In genomic region chr11:79001871-79002270, GRCm38 (mm10) we compare ENCODE assay signal across 16 mouse cellular contexts. TPM values are rescaled to one million over a fixed set of nuclear protein-coding genes. Genes with fewer than 3 reads are reported as not detected.
DNase-seq lines count a peak whose midpoint lies in the region; ATAC-seq and TF ChIP-seq lines count a peak whose summit lies in the region.
"Had no signal": no experiment of that assay in that cellular context is flagged by ENCODE, and none has a peak within 500 bp of the region (broad histone marks: within the 10 kb centered on the region; RNA-seq: fewer than 3 reads in every experiment).

No protein-coding gene starts in this region.

- peak overlapping the region; percentile 88 for H3K27ac ChIP-seq in heart, postnatal 0 days (ENCODE audit: low read depth)
- no peak overlapping the region; the same call in 1 of the 2 replicates for H3K27ac ChIP-seq in heart, embryonic 10.5 days
- peak overlapping the region; percentile 67 for H3K27ac ChIP-seq in intestine, embryonic 16.5 days (ENCODE audit: low read length)
- H3K27ac ChIP-seq in stomach, postnatal 0 days (replicated peaks), result peak overlapping the region; percentile 80
- H3K27ac ChIP-seq: hindbrain, embryonic 15.5 days; limb, embryonic 10.5 days; midbrain, embryonic 12.5 days had no signal

- H3K9me3 ChIP-seq in heart, postnatal 0 days (replicated peaks; ENCODE audit: control insufficient read depth, low read length), result 0 out of 2 replicates have a peak, but pooled peaks cover 6% of the 10 kb centered on the region
- H3K9me3 ChIP-seq in heart, embryonic 10.5 days, result peaks cover 7% of the 10 kb centered on the region; the same call in 1 of the 2 replicates
- no peaks in the 10 kb centered on the region for H3K9me3 ChIP-seq in intestine, embryonic 16.5 days (ENCODE audit: control insufficient read depth, low read length)
- H3K9me3 ChIP-seq in stomach, postnatal 0 days (ENCODE audit: control insufficient read depth, low read length), result no peaks in the 10 kb centered on the region
- H3K9me3 ChIP-seq: embryonic facial prominence, embryonic 15.5 days; hindbrain, embryonic 15.5 days; limb, embryonic 10.5 days had no signal

- TF ChIP-seq EP300 in heart, postnatal 0 days (IDR thresholded peaks at IDR 0.05; ENCODE audit: low read depth), result no peak
- TF ChIP-seq EP300 in stomach, postnatal 0 days (optimal IDR thresholded peaks at IDR 0.05), result no peak

- no peak overlapping the region for H3K4me3 ChIP-seq in heart, postnatal 0 days (ENCODE audit: low read depth, low read length)
- H3K4me3 ChIP-seq in heart, embryonic 10.5 days, result no peak overlapping the region
- H3K4me3 ChIP-seq in intestine, embryonic 16.5 days (ENCODE audit: low read length), result no peak overlapping the region
- no peak overlapping the region for H3K4me3 ChIP-seq in stomach, postnatal 0 days (ENCODE audit: low read depth, low read length)
- H3K4me3 ChIP-seq: embryonic facial prominence, embryonic 15.5 days; hindbrain, embryonic 15.5 days; limb, embryonic 10.5 days; midbrain, embryonic 12.5 days had no signal

- H3K4me2 ChIP-seq in heart, postnatal 0 days (ENCODE audit: low read depth, low read length), result no peak overlapping the region
- H3K4me2 ChIP-seq in intestine, embryonic 16.5 days (ENCODE audit: low read depth, low read length), result no peak overlapping the region
- no peak overlapping the region for H3K4me2 ChIP-seq in stomach, postnatal 0 days (replicated peaks; ENCODE audit: low read depth)
- H3K4me2 ChIP-seq: embryonic facial prominence, embryonic 15.5 days; hindbrain, embryonic 15.5 days; midbrain, embryonic 12.5 days had no signal

- no peaks in the 10 kb centered on the region for H3K27me3 ChIP-seq in heart, postnatal 0 days (ENCODE audit: control insufficient read depth, insufficient read depth, low read length)
- H3K27me3 ChIP-seq in heart, embryonic 10.5 days (ENCODE audit: insufficient read depth, poor library complexity, severe bottlenecking), result no peaks in the 10 kb centered on the region
- H3K27me3 ChIP-seq in intestine, embryonic 16.5 days (replicated peaks; ENCODE audit: control insufficient read depth, insufficient read depth, low read length), result no peaks in the 10 kb centered on the region
- H3K27me3 ChIP-seq in stomach, postnatal 0 days (ENCODE audit: control insufficient read depth, insufficient read depth, low read length), result no peaks in the 10 kb centered on the region
- H3K27me3 ChIP-seq: embryonic facial prominence, embryonic 15.5 days; hindbrain, embryonic 15.5 days; midbrain, embryonic 12.5 days had no signal

- H3K9ac ChIP-seq in heart, postnatal 0 days (replicated peaks; ENCODE audit: low read depth, low read length), result no peak overlapping the region
- no peak overlapping the region for H3K9ac ChIP-seq in intestine, embryonic 16.5 days (ENCODE audit: low read depth, low read length)
- H3K9ac ChIP-seq in stomach, postnatal 0 days (ENCODE audit: low read length), result 0 out of 2 replicates have a peak overlapping the region, but pooled peaks have one; percentile 4
- H3K9ac ChIP-seq: embryonic facial prominence, embryonic 15.5 days; hindbrain, embryonic 15.5 days; midbrain, embryonic 12.5 days had no signal

- no peak for DNase-seq in heart, postnatal 0 days (ENCODE audit: low spot score)
- DNase-seq in heart, embryonic 10.5 days (ENCODE audit: low spot score), result no peak
- DNase-seq in testis, postnatal 10 days (ENCODE audit: low spot score), result peak; percentile 25
- no peak for DNase-seq in testis, postnatal 14 days (ENCODE audit: low spot score)
- DNase-seq in stomach, postnatal 0 days (ENCODE audit: low spot score), result no peak
- no peak for DNase-seq in cerebellum, postnatal 36 days
- DNase-seq: adrenal gland, postnatal 25 days; cerebellum, adult 11 months; kidney, postnatal 14 days; lung, postnatal 10 days had no signal

- WGBS in heart, postnatal 0 days, result 84% methylated on average over 4 of the region's 4 CpGs
- WGBS in heart, embryonic 10.5 days, result 78% methylated on average over 4 of the region's 4 CpGs
- 73% methylated on average over 4 of the region's 4 CpGs for WGBS in intestine, embryonic 16.5 days
- 79% methylated on average over 4 of the region's 4 CpGs for WGBS in stomach, postnatal 0 days

- no peaks in the 10 kb centered on the region; the same call in 1 of the 2 replicates for H3K4me1 ChIP-seq in heart, postnatal 0 days (ENCODE audit: control insufficient read depth, insufficient read depth)
- H3K4me1 ChIP-seq in heart, embryonic 10.5 days, result peaks cover 16% of the 10 kb centered on the region; the same call in 1 of the 2 replicates
- peaks cover 27% of the 10 kb centered on the region for H3K4me1 ChIP-seq in intestine, embryonic 16.5 days (ENCODE audit: control insufficient read depth, insufficient read depth, low read length)
- peaks cover 3% of the 10 kb centered on the region; the same call in 1 of the 2 replicates for H3K4me1 ChIP-seq in stomach, postnatal 0 days (replicated peaks; ENCODE audit: control insufficient read depth, insufficient read depth)
- H3K4me1 ChIP-seq: hindbrain, embryonic 15.5 days; midbrain, embryonic 12.5 days had no signal

- H3K36me3 ChIP-seq in heart, postnatal 0 days (replicated peaks; ENCODE audit: control insufficient read depth, insufficient read depth, low read length), result no peaks in the 10 kb centered on the region
- H3K36me3 ChIP-seq in heart, embryonic 10.5 days, result no peaks in the 10 kb centered on the region
- no peaks in the 10 kb centered on the region for H3K36me3 ChIP-seq in intestine, embryonic 16.5 days (ENCODE audit: control insufficient read depth, insufficient read depth, low read length)
- H3K36me3 ChIP-seq in stomach, postnatal 0 days (ENCODE audit: control insufficient read depth, insufficient read depth, low read length), result no peaks in the 10 kb centered on the region
- H3K36me3 ChIP-seq: embryonic facial prominence, embryonic 15.5 days; hindbrain, embryonic 15.5 days; limb, embryonic 10.5 days; midbrain, embryonic 12.5 days had no signal

- ATAC-seq in heart, postnatal 0 days (ENCODE audit: insufficient read depth, low read depth), result no peak
- ATAC-seq in intestine, embryonic 16.5 days, result no peak
- no peak for ATAC-seq in stomach, postnatal 0 days (ENCODE audit: low FRiP score, low TSS enrichment)
- ATAC-seq: forebrain, embryonic 16.5 days had no signal

- no peak for TF ChIP-seq CTCF in heart, postnatal 0 days (IDR thresholded peaks at IDR 0.05; ENCODE audit: low read depth)
- no peak for TF ChIP-seq CTCF in stomach, postnatal 0 days (IDR thresholded peaks at IDR 0.05; ENCODE audit: low read depth)

RNA-seq across cellular contexts. Expression of gene Lgals9, which starts 17.1 kb away (rescaled TPM):
- 125 and 155 TPM in 2 replicates for total RNA-seq in heart, postnatal 0 days (2014; rRNA removed; ENCODE audit: low replicate concordance)
- 63.0 and 76.9 TPM in 2 replicates for polyA plus RNA-seq in heart, postnatal 0 days (2015; fragmentation: Nextera tagmentation; extraction: Ambion mirVana)
- polyA plus RNA-seq in heart, embryonic 10.5 days (2016; fragmentation: Nextera tagmentation; extraction: Ambion mirVana), result 11.6 and 29.8 TPM in 2 replicates
- polyA plus RNA-seq in intestine, embryonic 16.5 days (2015; fragmentation: Nextera tagmentation; extraction: Ambion mirVana), result 96.1 and 111 TPM in 2 replicates
- polyA plus RNA-seq in stomach, postnatal 0 days (2015; fragmentation: Nextera tagmentation; extraction: Ambion mirVana), result 412 and 435 TPM in 2 replicates
